Mouse (Mus musculus) ES-E14 (cell line): ENCODE measurements at regions not wholly inside any gene's neighbourhood (a gene's known extent, or its start where the extent isn't known, plus 50 kb on each side); places are given as distances from the start of the nearest gene placed in this dataset.

Experiments used
- DNase-seq: peaks from one replicate; pipeline ENCODE4 v3.0.0-alpha.2; 2013; ENCODE audit warnings: low read depth, low spot score
- H3K27ac ChIP-seq: 2 replicates; pipeline ENCODE4 v1.5.1; 2012; ENCODE audit warnings: low read depth, mild to moderate bottlenecking, low read length, moderate library complexity, mixed read lengths; ENCODE audit not compliant: poor library complexity, insufficient read depth, severe bottlenecking
- H3K36me3 ChIP-seq: 2 replicates; pipeline ENCODE4 v1.6.1; 2012; ENCODE audit warnings: mild to moderate bottlenecking, low read length, moderate library complexity, mixed read lengths; ENCODE audit not compliant: control insufficient read depth, poor library complexity, insufficient read depth, severe bottlenecking
- H3K4me1 ChIP-seq, 2 experiments: fragments of 150-350 bp in 1 of 2; sonication (generic) in 1 of 2; 2 replicates each; pipeline ENCODE4 v1.6.1; 2012; ENCODE audit warnings: low read length in 2 of 2, mild to moderate bottlenecking in 1 of 2, mixed read lengths in 1 of 2; ENCODE audit not compliant: control insufficient read depth in 2 of 2, insufficient read depth in 2 of 2, poor library complexity in 1 of 2
- H3K4me3 ChIP-seq, 2 experiments: fragments of 150-350 bp in 1 of 2; sonication (generic) in 1 of 2; 2 replicates each; pipeline ENCODE4 v1.5.1; 2012; ENCODE audit warnings: low read length in 2 of 2, low read depth in 1 of 2, mild to moderate bottlenecking in 1 of 2, mixed read lengths in 1 of 2; ENCODE audit not compliant: insufficient read depth in 1 of 2, poor library complexity in 1 of 2, severe bottlenecking in 1 of 2
- H3K9ac ChIP-seq: 2 replicates; pipeline ENCODE4 v1.6.1; 2012; ENCODE audit warnings: low read depth, mild to moderate bottlenecking, low read length, mixed read lengths; ENCODE audit not compliant: poor library complexity, insufficient read depth, severe bottlenecking
- H3K9me3 ChIP-seq: fragments of 150-350 bp; sonication (generic); 2 replicates; pipeline ENCODE4 v1.6.1; 2012; ENCODE audit warnings: low read depth, mild to moderate bottlenecking, low read length; ENCODE audit not compliant: control insufficient read depth, insufficient read depth
- CHD2 ChIP-seq: IDR thresholded peaks from 2 replicates; pipeline ENCODE4 v1.6.1; 2014; ENCODE audit warnings: mild to moderate bottlenecking, low read depth, low read length, inconsistent platforms
- HCFC1 ChIP-seq: IDR thresholded peaks from 2 replicates; pipeline ENCODE4 v1.6.1; 2012; ENCODE audit warnings: low read length, inconsistent platforms, borderline replicate concordance; ENCODE audit not compliant: insufficient read depth
- MAFK ChIP-seq: IDR thresholded peaks from 2 replicates; pipeline ENCODE4 v1.6.1; 2014; ENCODE audit warnings: mild to moderate bottlenecking, low read depth, low read length, inconsistent platforms; ENCODE audit not compliant: insufficient read depth
- ZC3H11A ChIP-seq: IDR thresholded peaks from 2 replicates; pipeline ENCODE4 v1.6.1; 2012; ENCODE audit warnings: low read depth, mild to moderate bottlenecking, inconsistent platforms, low read length, borderline replicate concordance
- ZNF384 ChIP-seq: IDR thresholded peaks from 2 replicates; pipeline ENCODE4 v1.6.1; 2012; ENCODE audit warnings: low read depth, low read length, inconsistent platforms
- in situ Hi-C, 2 experiments: fragments of 600-800 bp; cut with MboI; formaldehyde crosslinking; loops; one replicate each; pipeline ENCODE4 v1.15.1; 2025; ENCODE audit warnings: low sequenced_read_pairs in 2 of 2, inconsistent platforms in 1 of 2; ENCODE audit not compliant: unreplicated experiment in 2 of 2

DNA sequence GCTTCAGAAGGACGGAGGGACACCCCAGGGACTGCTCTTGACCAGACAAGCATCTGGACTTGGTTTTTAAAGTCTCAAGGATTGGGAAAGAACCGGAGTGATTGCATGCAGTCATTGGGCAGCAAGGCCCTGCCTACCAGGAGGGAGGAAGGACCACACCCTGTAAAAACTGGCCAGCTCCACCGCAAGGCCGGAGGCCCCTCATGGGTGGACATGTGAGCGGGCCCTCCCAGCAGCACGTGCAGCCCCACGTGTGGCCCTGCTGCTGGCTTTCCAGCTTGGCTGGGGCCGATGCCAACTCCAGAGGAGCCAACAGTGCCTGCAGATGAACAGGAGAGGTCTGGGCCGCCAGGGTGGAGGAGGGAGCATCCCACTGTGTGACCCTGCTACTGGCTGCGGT is 83.2 kb downstream of the Lsm3 start:
- no peaks in the 10 kb centered on the region for H3K36me3 ChIP-seq
- DNase-seq = no peak
- H3K4me3 ChIP-seq = no peak overlapping the region
- in situ Hi-C loops = no loop called here
- no peak overlapping the region; the same call in 1 of the 2 replicates for H3K27ac ChIP-seq
- H3K9me3 ChIP-seq = no peaks in the 10 kb centered on the region
- TF ChIP-seq ZC3H11A (no peak), HCFC1 (no peak), MAFK (no peak), CHD2 (no peak), ZNF384 (no peak)
- H3K9ac ChIP-seq = no peak overlapping the region
- H3K4me1 ChIP-seq = no peaks in the 10 kb centered on the region

DNA sequence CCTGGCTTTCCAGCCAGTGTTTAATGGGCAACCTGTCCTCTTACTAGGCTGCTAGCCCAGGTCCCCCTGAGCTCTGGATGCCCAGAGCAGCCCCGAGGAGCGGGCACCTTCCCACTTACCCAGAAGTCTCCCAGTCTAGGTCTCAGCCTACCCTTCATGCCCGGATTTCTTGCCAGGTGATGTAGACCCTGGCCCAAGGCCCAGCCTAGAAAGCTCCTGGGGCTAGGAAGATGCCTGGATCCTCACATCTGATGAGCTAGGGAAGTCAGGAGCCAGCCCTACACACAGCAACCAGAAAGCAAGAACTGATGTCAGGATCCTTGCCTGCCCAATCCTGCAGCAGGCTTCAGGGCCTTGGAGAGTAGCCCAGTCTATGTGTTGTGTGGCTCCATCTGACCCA is 83.7 kb upstream of the Slc6a6 start:
- Histone ChIP-seq H3K27ac (no peak overlapping the region), H3K4me3 (no peak overlapping the region), H3K9me3 (no peaks in the 10 kb centered on the region), H3K9ac (no peak overlapping the region), H3K4me1 (no peaks in the 10 kb centered on the region), H3K36me3 (no peaks in the 10 kb centered on the region)
- TF ChIP-seq HCFC1 (no peak), CHD2 (no peak)
- DNase-seq = no peak
- in situ Hi-C loops = no loop called here

DNA sequence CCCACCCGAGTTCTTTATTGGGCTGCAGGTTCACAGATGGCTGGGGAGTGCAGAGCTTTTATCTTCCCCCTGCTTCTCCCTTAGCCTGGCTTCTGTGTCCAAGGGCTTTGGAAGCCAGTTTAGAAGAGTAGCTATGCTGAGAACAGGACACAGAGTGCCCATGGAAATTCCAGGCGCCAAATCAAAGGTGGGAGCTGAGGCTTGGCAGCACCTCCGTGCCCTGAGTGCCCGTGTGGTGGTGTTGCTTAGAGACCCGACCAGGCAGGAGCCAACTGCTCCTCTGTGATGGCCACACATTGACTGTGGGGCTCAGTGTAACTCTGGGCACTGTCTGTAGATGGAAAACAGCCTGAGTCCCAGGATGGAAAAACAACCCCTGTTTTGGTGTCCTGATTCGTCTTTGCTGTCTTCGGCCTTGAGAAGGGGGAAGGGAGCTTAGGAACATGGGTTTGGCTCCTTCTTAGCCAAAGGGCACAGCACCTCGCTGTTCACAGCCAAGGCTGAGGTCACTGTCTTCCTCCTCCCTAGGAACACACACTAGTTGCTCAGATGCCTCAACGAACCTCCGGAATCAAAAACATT is 77.1 kb upstream of the Slc6a6 start:
- Histone ChIP-seq H3K36me3 (no peaks in the 10 kb centered on the region), H3K4me3 (no peak overlapping the region), H3K9me3 (no peaks in the 10 kb centered on the region), H3K4me1 (no peaks in the 10 kb centered on the region), H3K9ac (no peak overlapping the region), H3K27ac (no peak overlapping the region)
- no peak for TF ChIP-seq CHD2
- no peak for TF ChIP-seq ZC3H11A
- no peak for TF ChIP-seq HCFC1
- TF ChIP-seq ZNF384 = no peak
- no peak for TF ChIP-seq MAFK
- in situ Hi-C loops = no loop called here
- no peak for DNase-seq

DNA sequence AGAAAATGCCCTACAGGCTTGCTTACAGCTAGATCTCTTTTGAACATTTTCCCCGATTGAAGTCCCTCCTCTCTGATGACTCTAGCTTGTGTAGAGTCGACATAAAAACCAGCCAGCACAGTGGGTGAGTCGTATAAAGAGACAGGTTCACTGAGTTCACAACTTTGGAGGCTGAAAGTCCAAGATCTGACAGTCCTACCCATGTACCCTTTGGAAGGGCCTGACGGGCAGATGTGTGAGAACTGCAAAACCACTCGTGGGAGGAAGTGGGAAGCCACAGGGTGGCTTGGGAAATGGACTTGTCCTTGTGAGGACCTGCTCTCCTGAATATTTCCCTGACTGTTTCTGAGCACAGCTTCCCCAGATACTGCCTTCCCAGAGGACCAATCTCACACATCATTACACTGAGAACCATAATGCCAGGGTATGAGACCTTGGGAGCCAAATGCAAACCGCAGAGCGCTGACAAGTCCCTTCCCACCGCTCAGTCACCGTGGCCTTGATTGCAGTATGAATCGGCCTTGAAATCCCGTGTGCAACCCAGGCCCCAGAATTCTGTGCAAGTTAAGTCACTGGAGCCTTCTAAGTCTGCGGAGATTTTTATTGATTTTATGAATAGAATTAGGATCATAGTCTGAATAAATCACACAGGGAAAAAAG is 76.1 kb upstream of the Slc6a6 start:
- no peaks in the 10 kb centered on the region for H3K36me3 ChIP-seq
- no peak for TF ChIP-seq HCFC1
- TF ChIP-seq CHD2 = no peak
- TF ChIP-seq MAFK = no peak
- no peak for TF ChIP-seq ZNF384
- no peak for TF ChIP-seq ZC3H11A
- in situ Hi-C loops = no loop called here
- no peak overlapping the region for H3K4me3 ChIP-seq
- H3K27ac ChIP-seq = no peak overlapping the region
- no peaks in the 10 kb centered on the region for H3K4me1 ChIP-seq
- H3K9me3 ChIP-seq = no peaks in the 10 kb centered on the region
- no peak for DNase-seq
- no peak overlapping the region for H3K9ac ChIP-seq
